Mouse (Mus musculus): Measurements from ENCODE around the gene Cxcr6. TPM values are rescaled to one million over a fixed set of nuclear protein-coding genes. Genes with fewer than 3 reads are reported as not detected.

The Cxcr6 gene
- polyA plus RNA-seq, 1 experiment from 2014 or later: 0.09 TPM

Other genes starting within 250 kb of the Cxcr6 start
- gene Slc6a20b, start 173.9 kb upstream of the Cxcr6 start, polyA plus RNA-seq (2016; fragmentation: Nextera tagmentation; extraction: Ambion mirVana): 0.16 and 0.35 TPM in 2 replicates
- gene Ccr9, start 128.0 kb upstream of the Cxcr6 start, polyA plus RNA-seq (2016; fragmentation: Nextera tagmentation; extraction: Ambion mirVana): not detected in 2 replicates
- gene Slc6a20a, start 127.6 kb upstream of the Cxcr6 start, polyA plus RNA-seq (2016; fragmentation: Nextera tagmentation; extraction: Ambion mirVana): not detected in 2 replicates
- 26.5 and 28.4 TPM in 2 replicates for gene Lztfl1, start 88.8 kb upstream of the Cxcr6 start, polyA plus RNA-seq (2016; fragmentation: Nextera tagmentation; extraction: Ambion mirVana)
- gene Fyco1, start 45.4 kb downstream of the Cxcr6 start, polyA plus RNA-seq (2016; fragmentation: Nextera tagmentation; extraction: Ambion mirVana): 20.5 and 31.8 TPM in 2 replicates
- gene Xcr1, start 55.6 kb downstream of the Cxcr6 start, polyA plus RNA-seq (2016; fragmentation: Nextera tagmentation; extraction: Ambion mirVana): 0.06 TPM in 1 of 2 replicates, not detected in the other
- gene Ccr1, start 162.2 kb downstream of the Cxcr6 start, polyA plus RNA-seq (2016; fragmentation: Nextera tagmentation; extraction: Ambion mirVana): 0.07 and 0.35 TPM in 2 replicates
- gene Ccr1l1, start 171.9 kb downstream of the Cxcr6 start, polyA plus RNA-seq (2016; fragmentation: Nextera tagmentation; extraction: Ambion mirVana): 0.12 TPM in 1 of 2 replicates, not detected in the other
- gene Ccr3, start 215.5 kb downstream of the Cxcr6 start, polyA plus RNA-seq (2016; fragmentation: Nextera tagmentation; extraction: Ambion mirVana): 0.06 TPM in 1 of 2 replicates, not detected in the other